Mouse (Mus musculus): ENCODE data around the gene Stx17. TPM values are rescaled to one million over a fixed set of nuclear protein-coding genes. Genes with fewer than 3 reads are reported as not detected.

Stx17 gene
- total and polyA plus RNA-seq, 2 experiments from 2014 or later, result 22.5 to 29.8 TPM

DNA sequence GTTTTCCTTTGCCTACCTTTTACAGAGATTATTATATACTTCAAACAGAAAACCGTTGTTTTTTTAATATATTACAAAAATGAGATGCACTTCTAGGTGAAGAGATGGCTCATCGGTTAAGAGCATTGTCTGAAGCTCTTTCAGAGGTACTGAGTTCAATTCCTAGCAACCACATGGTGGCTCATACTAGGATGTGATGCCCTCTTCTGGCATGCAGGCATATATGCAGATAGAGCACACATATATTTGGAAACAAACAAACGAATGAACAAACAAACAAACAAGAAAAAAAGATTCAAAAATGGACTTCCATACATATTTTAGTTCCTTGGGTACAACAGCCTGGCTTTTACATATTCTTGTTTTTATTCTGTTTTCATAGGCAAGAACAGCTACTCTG lies 73.2 kb downstream of the Stx17 start:
- Histone ChIP-seq H3K9me3 (ENCODE audit: low read length) (no peaks in the 10 kb centered on the region), H3K4me3 (ENCODE audit: low read depth, low read length) (no peak overlapping the region), H3K27me3 (ENCODE audit: insufficient read depth, low read length) (no peaks in the 10 kb centered on the region), H3K9ac (no peak overlapping the region), H3K36me3 (ENCODE audit: insufficient read depth) (no peaks in the 10 kb centered on the region; the same call in 1 of the 2 replicates), H3K4me1 (ENCODE audit: insufficient read depth) (no peaks in the 10 kb centered on the region), H3K27ac (ENCODE audit: low read depth, low read length) (no peak overlapping the region), H3K4me2 (ENCODE audit: low read depth) (no peak overlapping the region)
- WGBS, result 86% methylated on average over 3 of the region's 3 CpGs
- ATAC-seq (no peak), DNase-seq (no peak)
- TF ChIP-seq CTCF (IDR thresholded peaks at IDR 0.05; ENCODE audit: low read depth), result peak; percentile 41; the same call in 1 of the 2 replicates

DNA sequence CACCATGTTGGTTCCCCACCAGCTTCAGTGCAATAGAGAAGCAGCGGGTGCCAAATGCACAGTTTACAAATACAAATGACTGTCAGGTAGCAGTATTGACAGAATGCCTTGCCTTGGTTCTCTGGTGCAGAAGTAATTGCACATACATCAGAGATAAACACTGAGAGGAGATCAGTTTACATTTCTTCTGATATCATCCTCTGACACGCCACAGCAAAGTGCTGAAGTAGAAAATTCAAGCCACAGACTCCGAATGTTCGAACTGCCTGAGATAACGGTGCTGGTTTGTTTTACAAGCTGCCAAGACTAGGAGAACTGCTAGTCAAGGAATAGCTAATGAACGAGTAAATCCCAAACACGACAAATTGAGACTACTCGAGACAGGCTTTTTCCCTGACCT lies 73.7 kb downstream of the Stx17 start:
- H3K9ac ChIP-seq, result no peak overlapping the region
- H3K4me1 ChIP-seq (ENCODE audit: insufficient read depth), result no peaks in the 10 kb centered on the region
- ATAC-seq, result no peak
- H3K4me3 ChIP-seq (ENCODE audit: low read depth, low read length), result no peak overlapping the region
- H3K9me3 ChIP-seq (ENCODE audit: low read length), result no peaks in the 10 kb centered on the region
- no peak for TF ChIP-seq CTCF (IDR thresholded peaks at IDR 0.05; ENCODE audit: low read depth)
- no peaks in the 10 kb centered on the region for H3K27me3 ChIP-seq (ENCODE audit: insufficient read depth, low read length)
- no peak overlapping the region for H3K4me2 ChIP-seq (ENCODE audit: low read depth)
- H3K27ac ChIP-seq (ENCODE audit: low read depth, low read length), result no peak overlapping the region
- DNase-seq, result no peak
- WGBS, result 74% methylated on average over 8 of the region's 8 CpGs
- H3K36me3 ChIP-seq (ENCODE audit: insufficient read depth), result no peaks in the 10 kb centered on the region; the same call in 1 of the 2 replicates

DNA sequence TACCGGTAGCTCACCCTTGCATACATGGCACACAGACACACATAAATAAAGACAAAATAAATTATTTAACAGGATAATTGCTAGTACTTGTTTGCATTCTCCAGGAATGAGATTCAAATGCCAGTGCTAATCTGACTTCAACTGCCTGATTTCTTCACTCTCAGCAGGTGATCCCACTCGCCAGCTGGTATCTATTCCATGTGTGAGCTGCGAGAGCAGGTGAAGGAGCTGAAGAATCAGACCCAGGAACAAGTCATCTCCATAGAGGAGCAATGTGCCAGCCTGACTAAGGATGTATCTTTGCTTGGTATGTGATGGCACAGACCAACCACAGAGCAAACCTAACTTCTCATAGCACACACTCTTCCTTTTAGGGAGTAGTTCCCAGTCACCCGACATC lies 78.8 kb downstream of the Stx17 start:
- Histone ChIP-seq H3K27me3 (ENCODE audit: insufficient read depth, low read length) (no peaks in the 10 kb centered on the region), H3K4me3 (ENCODE audit: low read depth, low read length) (no peak overlapping the region), H3K4me1 (ENCODE audit: insufficient read depth) (no peaks in the 10 kb centered on the region), H3K9me3 (ENCODE audit: low read length) (no peaks in the 10 kb centered on the region), H3K27ac (ENCODE audit: low read depth, low read length) (no peak overlapping the region), H3K9ac (no peak overlapping the region), H3K4me2 (ENCODE audit: low read depth) (no peak overlapping the region), H3K36me3 (ENCODE audit: insufficient read depth) (peaks cover 12% of the 10 kb centered on the region)
- no peak for DNase-seq
- no peak for TF ChIP-seq CTCF (IDR thresholded peaks at IDR 0.05; ENCODE audit: low read depth)
- ATAC-seq, result no peak
- WGBS, result 85% methylated on average over 4 of the region's 4 CpGs

DNA sequence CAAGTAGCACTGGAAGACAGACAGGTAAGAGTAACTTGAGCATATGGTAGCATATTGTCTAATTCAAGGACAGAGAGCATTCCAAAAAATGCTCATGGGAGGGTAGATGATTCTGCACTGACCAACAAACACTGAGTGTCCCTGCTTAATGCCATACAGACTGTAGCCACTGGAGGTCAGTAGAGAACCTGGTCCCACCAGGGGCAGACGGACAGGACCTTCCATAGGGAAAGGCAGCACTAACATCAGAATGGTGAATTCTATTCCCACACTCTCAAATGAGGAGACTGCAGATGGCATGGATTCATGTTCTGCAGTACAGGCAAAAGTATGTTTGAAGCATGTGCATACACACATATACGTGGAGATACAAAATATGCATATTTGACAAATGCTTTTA lies 100.5 kb downstream of the Stx17 start:
- Histone ChIP-seq H3K27me3 (ENCODE audit: insufficient read depth, low read length) (no peaks in the 10 kb centered on the region), H3K36me3 (ENCODE audit: insufficient read depth) (no peaks in the 10 kb centered on the region), H3K9ac (no peak overlapping the region), H3K9me3 (ENCODE audit: low read length) (no peaks in the 10 kb centered on the region), H3K4me1 (ENCODE audit: insufficient read depth) (no peaks in the 10 kb centered on the region), H3K27ac (ENCODE audit: low read depth, low read length) (no peak overlapping the region), H3K4me3 (ENCODE audit: low read depth, low read length) (no peak overlapping the region), H3K4me2 (ENCODE audit: low read depth) (no peak overlapping the region)
- TF ChIP-seq CTCF (IDR thresholded peaks at IDR 0.05; ENCODE audit: low read depth), result peak; percentile 83
- WGBS, result 21% methylated on average over 2 of the region's 2 CpGs
- DNase-seq (peak; percentile 46), ATAC-seq (0 out of 2 replicates have a peak, but pooled peaks have one; percentile 50)

DNA sequence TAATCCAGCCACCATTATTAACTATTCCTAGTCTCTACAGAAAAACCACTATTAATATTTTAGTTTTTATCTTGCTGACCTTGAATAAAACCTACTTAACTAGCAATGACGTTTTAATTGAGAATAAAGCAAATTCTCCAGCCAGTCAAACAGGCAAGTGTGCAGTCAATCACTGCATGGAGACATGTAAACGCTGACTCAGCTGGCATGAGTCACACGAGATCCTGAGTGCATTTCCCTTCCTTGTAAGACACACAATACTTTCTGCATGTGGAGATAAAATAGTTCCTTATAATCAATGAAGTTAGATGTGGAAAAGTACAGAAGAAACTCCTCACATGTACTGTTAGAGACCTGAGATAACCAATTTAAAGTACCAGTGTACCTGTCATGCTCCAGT lies 100.9 kb downstream of the Stx17 start:
- H3K9ac ChIP-seq, result no peak overlapping the region
- H3K4me1 ChIP-seq (ENCODE audit: insufficient read depth), result no peaks in the 10 kb centered on the region
- no peaks in the 10 kb centered on the region for H3K9me3 ChIP-seq (ENCODE audit: low read length)
- no peak overlapping the region for H3K27ac ChIP-seq (ENCODE audit: low read depth, low read length)
- TF ChIP-seq CTCF (IDR thresholded peaks at IDR 0.05; ENCODE audit: low read depth), result no peak
- H3K4me2 ChIP-seq (ENCODE audit: low read depth), result no peak overlapping the region
- no peaks in the 10 kb centered on the region for H3K27me3 ChIP-seq (ENCODE audit: insufficient read depth, low read length)
- WGBS, result 50% methylated on average over 3 of the region's 3 CpGs
- H3K4me3 ChIP-seq (ENCODE audit: low read depth, low read length), result no peak overlapping the region
- DNase-seq, result no peak
- no peak for ATAC-seq
- no peaks in the 10 kb centered on the region for H3K36me3 ChIP-seq (ENCODE audit: insufficient read depth)

DNA sequence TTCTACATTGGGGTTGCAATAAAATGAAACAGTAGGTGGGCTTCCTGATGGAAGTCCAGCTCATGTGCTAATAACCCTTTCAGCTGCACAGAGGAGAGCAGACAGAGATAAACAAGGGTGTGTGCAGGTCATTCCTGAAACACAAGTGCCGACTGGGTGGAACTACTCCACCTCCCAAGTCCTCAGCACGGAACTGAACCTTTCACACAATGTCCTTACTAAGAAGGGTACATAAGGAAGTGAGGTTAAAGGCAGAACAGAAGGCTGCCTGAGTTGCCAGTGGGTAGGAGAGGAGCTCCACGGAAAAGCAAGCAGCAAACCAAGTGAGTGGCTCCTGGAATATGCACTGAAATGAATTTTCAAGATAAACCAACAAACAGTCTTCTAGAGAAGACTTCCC lies 102.1 kb downstream of the Stx17 start:
- Histone ChIP-seq H3K4me2 (ENCODE audit: low read depth) (no peak overlapping the region), H3K27me3 (ENCODE audit: insufficient read depth, low read length) (no peaks in the 10 kb centered on the region), H3K4me1 (ENCODE audit: insufficient read depth) (no peaks in the 10 kb centered on the region), H3K9ac (no peak overlapping the region), H3K9me3 (ENCODE audit: low read length) (no peaks in the 10 kb centered on the region), H3K36me3 (ENCODE audit: insufficient read depth) (no peaks in the 10 kb centered on the region), H3K4me3 (ENCODE audit: low read depth, low read length) (no peak overlapping the region), H3K27ac (ENCODE audit: low read depth, low read length) (no peak overlapping the region)
- ATAC-seq, result no peak
- DNase-seq, result no peak
- 66% methylated on average over 3 of the region's 3 CpGs for WGBS
- no peak for TF ChIP-seq CTCF (IDR thresholded peaks at IDR 0.05; ENCODE audit: low read depth)

MicroRNAs encoded within 50 kb of the gene (microRNA counts, 519-probe panel; counts per million panel counts)
- not detected for microRNA mmu-miR-1958

Small RNA genes within 50 kb of the gene (microRNA-seq; reads per million reads assigned to microRNA genes)
- 0 reads per million in 2 experiments for gene Mir1958

Other genes starting within 250 kb of the Stx17 start
- 13.5 and 14.9 TPM in 2 replicates for gene Nr4a3, start 79.8 kb upstream of the Stx17 start, total RNA-seq (2014; rRNA removed)
- 9.1 and 12.4 TPM in 2 replicates for gene Nr4a3, start 79.8 kb upstream of the Stx17 start, polyA plus RNA-seq (2015; fragmentation: Nextera tagmentation; extraction: Ambion mirVana)
- gene Erp44, start 154.6 kb downstream of the Stx17 start, total RNA-seq (2014; rRNA removed), result 26.2 and 33.4 TPM in 2 replicates
- 41.8 and 50.2 TPM in 2 replicates for gene Erp44, start 154.6 kb downstream of the Stx17 start, polyA plus RNA-seq (2015; fragmentation: Nextera tagmentation; extraction: Ambion mirVana)
- 6.4 and 8.7 TPM in 2 replicates for gene Invs, start 154.8 kb downstream of the Stx17 start, total RNA-seq (2014; rRNA removed)
- 2.1 and 2.7 TPM in 2 replicates for gene Invs, start 154.8 kb downstream of the Stx17 start, polyA plus RNA-seq (2015; fragmentation: Nextera tagmentation; extraction: Ambion mirVana)